18 mouse cellular contexts compared by ENCODE assay signal in genomic region chr4:54954455-54954854, GRCm38 (mm10). TPM values are rescaled to one million over a fixed set of nuclear protein-coding genes. Genes with fewer than 3 reads are reported as not detected.
DNase-seq lines count a peak whose midpoint lies in the region; ATAC-seq and TF ChIP-seq lines count a peak whose summit lies in the region.
"Had no signal": no experiment of that assay in that cellular context is flagged by ENCODE, and none has a peak within 500 bp of the region (broad histone marks: within the 10 kb centered on the region; RNA-seq: fewer than 3 reads in every experiment).

No protein-coding gene starts in this region.

- H3K4me2 ChIP-seq in kidney, postnatal 0 days (ENCODE audit: low read length) = no peak overlapping the region
- no peak overlapping the region for H3K4me2 ChIP-seq in kidney, embryonic 16.5 days (replicated peaks; ENCODE audit: low read depth, low read length)
- H3K4me2 ChIP-seq: embryonic facial prominence, embryonic 13.5 days; forebrain, embryonic 12.5 days; liver, embryonic 11.5 days had no signal

- no peak overlapping the region for H3K9ac ChIP-seq in kidney, postnatal 0 days (ENCODE audit: low read depth, low read length)
- no peak overlapping the region for H3K9ac ChIP-seq in kidney, embryonic 16.5 days (replicated peaks; ENCODE audit: low read length)
- H3K9ac ChIP-seq: embryonic facial prominence, embryonic 13.5 days; forebrain, embryonic 12.5 days had no signal

- H3K4me3 ChIP-seq in gastrocnemius, adult 2 months = no peak overlapping the region
- H3K4me3 ChIP-seq in kidney, postnatal 0 days (replicated peaks; ENCODE audit: low read depth, low read length) = no peak overlapping the region
- H3K4me3 ChIP-seq in kidney, embryonic 16.5 days (ENCODE audit: low read length) = no peak overlapping the region
- H3K4me3 ChIP-seq: embryonic facial prominence, embryonic 13.5 days; forebrain, embryonic 12.5 days; left cerebral cortex, adult 2 months had no signal

- no peak for ATAC-seq in kidney, postnatal 0 days (replicated peaks; ENCODE audit: low FRiP score, low read depth)
- no peak for ATAC-seq in kidney, embryonic 16.5 days (ENCODE audit: low FRiP score, low TSS enrichment)
- ATAC-seq: hindbrain, embryonic 16.5 days had no signal

- no peaks in the 10 kb centered on the region for H3K9me3 ChIP-seq in kidney, postnatal 0 days (replicated peaks; ENCODE audit: low read length)
- H3K9me3 ChIP-seq in kidney, embryonic 16.5 days (ENCODE audit: low read length) = no peaks in the 10 kb centered on the region
- H3K9me3 ChIP-seq: embryonic facial prominence, embryonic 13.5 days; forebrain, embryonic 12.5 days had no signal

- DNase-seq in gastrocnemius, adult 2 months = no peak
- DNase-seq in gastrocnemius, postnatal 10 days = no peak
- DNase-seq in kidney, postnatal 0 days (ENCODE audit: low spot score) = peak; percentile 57
- DNase-seq in brain, adult 2 months (ENCODE audit: low read depth, low spot score) = peak; percentile 40
- peak; percentile 62 for DNase-seq in lung, postnatal 36 days
- no peak for DNase-seq in left cerebral cortex, postnatal 36 days (ENCODE audit: low spot score in 2 of 2)
- DNase-seq: adrenal gland, adult 8-10 months; B cell, adult 2 months; gastrocnemius, postnatal 36 days; midbrain, embryonic 14.5 days; right cerebral cortex, postnatal 25 days; thymus, postnatal 25 days had no signal

- TF ChIP-seq CTCF in gastrocnemius, adult 2 months (IDR thresholded peaks at IDR 0.05) = no peak
- TF ChIP-seq CTCF in kidney, postnatal 0 days (IDR thresholded peaks at IDR 0.05; ENCODE audit: low read depth) = no peak

- peak overlapping the region; percentile 56 for H3K27ac ChIP-seq in gastrocnemius, adult 2 months
- no peak overlapping the region for H3K27ac ChIP-seq in kidney, postnatal 0 days
- H3K27ac ChIP-seq in kidney, embryonic 16.5 days (ENCODE audit: low read length) = no peak overlapping the region
- H3K27ac ChIP-seq: embryonic facial prominence, embryonic 13.5 days; forebrain, embryonic 12.5 days; left cerebral cortex, adult 2 months had no signal

- no peaks in the 10 kb centered on the region; the same call in 1 of the 2 replicates for H3K4me1 ChIP-seq in kidney, postnatal 0 days (replicated peaks; ENCODE audit: insufficient read depth, low read length)
- peaks cover 24% of the 10 kb centered on the region for H3K4me1 ChIP-seq in kidney, embryonic 16.5 days (ENCODE audit: insufficient read depth, low read length)

- 52% methylated on average over 3 of the region's 3 CpGs for WGBS in kidney, postnatal 0 days
- WGBS in kidney, embryonic 16.5 days = 52% methylated on average over 3 of the region's 3 CpGs

- no peaks in the 10 kb centered on the region for H3K27me3 ChIP-seq in kidney, postnatal 0 days (ENCODE audit: insufficient read depth, low read length)
- H3K27me3 ChIP-seq in kidney, embryonic 16.5 days (ENCODE audit: insufficient read depth, low read length) = no peaks in the 10 kb centered on the region
- H3K27me3 ChIP-seq: embryonic facial prominence, embryonic 13.5 days; forebrain, embryonic 12.5 days had no signal

- H3K36me3 ChIP-seq in kidney, postnatal 0 days (ENCODE audit: insufficient read depth, low read length) = no peaks in the 10 kb centered on the region
- H3K36me3 ChIP-seq in kidney, embryonic 16.5 days (ENCODE audit: insufficient read depth, low read length) = no peaks in the 10 kb centered on the region; the same call in 1 of the 2 replicates

- intact Hi-C loops in gastrocnemius, adult 2 months (cut with DNase I) = no loop called here
- intact Hi-C loops in left cerebral cortex, postnatal 36 days (cut with DNase I) = no loop called here

RNA-seq across cellular contexts. Expression of gene Zfp462, which starts 9.6 kb away (rescaled TPM):
- 10 to 100 TPM; 20.9 to 27.4 TPM for total RNA-seq in gastrocnemius, adult 2 months (2021)
- 10 to 100 TPM; 24.0 to 39.0 TPM for total RNA-seq in gastrocnemius, postnatal 10 days (2021)
- 2.6 and 2.9 TPM in 2 replicates for polyA plus RNA-seq in kidney, postnatal 0 days (2015; fragmentation: Nextera tagmentation; extraction: Ambion mirVana)
- 3.4 and 3.8 TPM in 2 replicates for polyA plus RNA-seq in kidney, embryonic 16.5 days (2015; fragmentation: Nextera tagmentation; extraction: Ambion mirVana)
- 10 to 100 TPM; 37.7 to 71.3 TPM for total RNA-seq in left cerebral cortex, postnatal 36 days (2021)

Comparison
In these comparisons a context has a peak if more than half of its experiments do, and no peak if none do; other contexts are left out.
1. DNase-seq: peak in kidney, postnatal 0 days (single experiment), brain, adult 2 months (single experiment) and lung, postnatal 36 days (single experiment); none in gastrocnemius, adult 2 months (single experiment), gastrocnemius, postnatal 10 days (single experiment) and left cerebral cortex, postnatal 36 days (0 of 2).